Mouse (Mus musculus) bone marrow, adult 2 months (tissue): ENCODE measurements around the gene B3galt1. TPM values are rescaled to one million over a fixed set of nuclear protein-coding genes. Genes with fewer than 3 reads are reported as not detected.

Experiments
- H3K27ac ChIP-seq: fragments of 200-500 bp; 2 replicates; pipeline ENCODE4 v1.5.1; 2012; ENCODE audit warnings: low read depth, mild to moderate bottlenecking, control low read depth, inconsistent platforms, low read length; ENCODE audit not compliant: control insufficient read depth, poor library complexity, insufficient read depth
- H3K4me1 ChIP-seq: fragments of 200-500 bp; 2 replicates; pipeline ENCODE4 v1.6.1; 2011; ENCODE audit warnings: low read length; ENCODE audit not compliant: control insufficient read depth, insufficient read depth
- H3K4me3 ChIP-seq: fragments of 200-500 bp; replicated peaks from 2 replicates; pipeline ENCODE3; 2011; ENCODE audit warnings: mild to moderate bottlenecking, low read depth, low read length, control low read depth; ENCODE audit not compliant: control insufficient read depth
- CTCF ChIP-seq: fragments of 200-500 bp; IDR thresholded peaks from 2 replicates; pipeline ENCODE4 v1.5.1; 2011; ENCODE audit warnings: low read length, control low read depth; ENCODE audit not compliant: control insufficient read depth, insufficient read depth
- POLR2A ChIP-seq: fragments of 200-500 bp; IDR thresholded peaks from 2 replicates; pipeline ENCODE4 v1.6.1; 2011; ENCODE audit warnings: low read depth, mild to moderate bottlenecking, control low read depth, low read length, borderline replicate concordance; ENCODE audit not compliant: control insufficient read depth
- WGBS: fragments of 180-500 bp; shearing (Covaris S2); methylation state at CpG from one replicate; pipeline ENCODE4 v1.1.7; 2018; 5-methylcytosine and 5-hydroxymethylcytosine counted together
- polyA plus RNA-seq: library from polyadenylated mRNA; stranded (reverse); fragments of >200 nt; gene quantifications from 2 replicates; pipeline ENCODE4 v1.2.4, GENCODE M21; 2011; ENCODE audit warnings: low replicate concordance; ENCODE audit not compliant: missing spikeins, insufficient read depth, insufficient read length

B3galt1 gene
- polyA plus RNA-seq, 1 experiment, result 0.40 TPM

DNA sequence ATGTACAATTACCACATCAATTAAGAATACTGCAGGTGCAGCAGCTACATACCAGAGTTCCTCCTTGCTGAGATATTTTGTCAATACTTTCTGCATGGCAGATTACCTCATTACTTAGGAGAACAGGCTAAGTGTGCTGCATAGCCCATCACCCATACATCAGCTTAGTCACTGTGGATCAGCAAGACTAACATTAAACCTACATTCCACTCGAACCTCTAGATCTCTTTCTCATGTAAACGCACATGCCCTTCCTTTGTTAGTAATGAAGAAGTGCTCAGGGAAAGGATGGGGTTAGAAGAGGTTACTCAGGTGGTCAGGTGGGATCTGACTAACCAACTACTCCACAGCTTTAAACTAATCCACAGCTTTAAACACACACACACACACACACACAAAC lies 577.6 kb downstream of the B3galt1 start:
- TF ChIP-seq POLR2A (no peak), CTCF (no peak)
- Histone ChIP-seq H3K27ac (no peak overlapping the region), H3K4me3 (no peak overlapping the region), H3K4me1 (no peaks in the 10 kb centered on the region)
- 73% methylated on average over 2 of the region's 2 CpGs for WGBS

DNA sequence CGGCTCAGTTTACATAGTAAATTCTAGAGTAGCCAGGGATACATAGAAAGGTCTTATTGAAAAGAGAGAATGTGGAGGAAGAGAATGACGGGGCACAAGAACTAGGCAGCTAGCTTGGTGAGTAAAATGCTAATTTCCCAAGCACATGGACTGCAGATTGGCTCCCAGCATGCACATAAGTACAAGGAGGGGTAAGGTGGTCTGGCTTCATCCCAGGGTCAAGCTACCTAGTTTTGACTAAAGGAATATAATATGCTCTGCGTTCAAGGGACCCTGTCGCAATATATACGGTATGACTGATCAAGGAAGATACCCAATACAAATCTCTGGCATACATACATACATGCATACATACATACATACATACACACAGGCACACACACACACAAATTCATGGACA lies 594.1 kb downstream of the B3galt1 start:
- Histone ChIP-seq H3K4me1 (no peaks in the 10 kb centered on the region; the same call in 1 of the 2 replicates), H3K4me3 (no peak overlapping the region), H3K27ac (no peak overlapping the region)
- TF ChIP-seq CTCF (no peak), POLR2A (no peak)
- 83% methylated on average over 5 of the region's 5 CpGs for WGBS

DNA sequence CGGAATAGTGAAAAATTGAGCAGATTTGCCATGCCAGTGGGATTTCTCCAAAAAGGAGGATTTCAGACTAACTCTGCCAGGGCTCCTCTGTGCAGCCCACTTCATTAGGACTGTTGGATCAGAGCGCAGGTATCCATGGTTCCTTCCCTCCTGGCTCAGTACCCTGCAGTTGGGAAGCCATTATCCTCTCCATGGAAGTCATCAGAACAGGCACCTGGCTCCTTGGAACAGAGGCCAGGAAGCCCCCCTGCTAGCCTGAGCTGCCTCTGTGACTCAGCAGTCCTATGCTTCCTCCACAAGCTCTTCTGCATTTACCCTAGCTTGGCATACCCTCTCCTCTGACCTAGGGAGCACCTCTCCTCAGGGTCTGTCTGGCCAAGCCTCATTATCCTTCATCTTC lies 594.9 kb downstream of the B3galt1 start:
- 75% methylated on average over 2 of the region's 2 CpGs for WGBS
- no peak overlapping the region for H3K27ac ChIP-seq
- no peaks in the 10 kb centered on the region; the same call in 1 of the 2 replicates for H3K4me1 ChIP-seq
- TF ChIP-seq CTCF (no peak), POLR2A (no peak)
- H3K4me3 ChIP-seq, result no peak overlapping the region

DNA sequence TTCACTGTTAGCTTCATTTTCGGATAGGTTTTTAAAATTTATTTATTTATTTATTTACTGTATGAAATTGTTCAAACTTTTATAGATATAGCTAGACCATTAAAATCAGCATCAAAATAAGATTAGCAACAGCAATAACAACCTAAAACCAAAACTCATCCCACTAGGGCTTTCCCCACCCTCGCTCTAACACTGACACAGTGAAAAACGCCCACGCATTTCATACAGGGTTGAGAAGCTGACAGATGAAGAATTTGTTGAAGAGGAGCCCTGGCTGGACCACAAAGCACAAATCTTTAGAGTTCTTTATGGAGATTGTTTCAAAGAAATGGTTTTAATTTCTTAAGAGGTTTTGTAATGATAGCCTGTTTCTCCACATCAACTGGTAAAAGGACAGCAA lies 596.3 kb downstream of the B3galt1 start:
- TF ChIP-seq CTCF, result no peak
- TF ChIP-seq POLR2A, result no peak
- 81% methylated on average over 4 of the region's 4 CpGs for WGBS
- Histone ChIP-seq H3K4me1 (no peaks in the 10 kb centered on the region; the same call in 1 of the 2 replicates), H3K27ac (no peak overlapping the region), H3K4me3 (no peak overlapping the region)

DNA sequence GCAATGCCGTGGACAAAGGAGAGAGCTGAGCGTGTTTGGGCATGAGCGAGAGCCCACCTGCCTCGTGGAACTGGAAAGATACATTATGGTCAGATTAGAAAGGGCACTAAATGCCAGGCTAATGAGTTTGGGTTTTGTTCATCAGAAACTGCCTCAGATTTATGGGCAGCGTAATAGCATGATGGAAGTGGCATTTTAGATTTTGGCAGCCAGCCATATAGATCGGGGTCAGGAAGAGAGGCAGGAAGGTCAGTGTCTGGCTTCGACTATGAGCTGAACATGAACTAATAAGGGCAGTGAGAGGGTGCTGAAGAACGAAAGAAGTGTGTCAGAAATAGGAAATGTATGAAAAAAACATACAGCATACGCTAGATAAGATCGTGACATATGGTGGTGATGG lies 605.6 kb downstream of the B3galt1 start:
- WGBS, result 44% methylated on average over 10 of the region's 10 CpGs
- H3K4me1 ChIP-seq, result no peaks in the 10 kb centered on the region
- H3K27ac ChIP-seq, result no peak overlapping the region
- no peak overlapping the region for H3K4me3 ChIP-seq
- no peak for TF ChIP-seq POLR2A
- no peak for TF ChIP-seq CTCF

Other genes starting within 250 kb of the B3galt1 start
- gene Gm21830, start 152.1 kb upstream of the B3galt1 start, polyA plus RNA-seq, result not detected in 2 replicates
- not detected in 2 replicates for gene Gm26727, start 132.7 kb upstream of the B3galt1 start, polyA plus RNA-seq
- gene Xirp2, start 119.9 kb upstream of the B3galt1 start, polyA plus RNA-seq, result 0.20 and 0.43 TPM in 2 replicates